Mouse (Mus musculus) MEL (cell line): ENCODE data around the gene Slc16a13. TPM values are rescaled to one million over a fixed set of nuclear protein-coding genes. Genes with fewer than 3 reads are reported as not detected.

Experiments
- DNase-seq: peaks from one replicate; pipeline ENCODE4 v3.0.0; 2011; ENCODE audit warnings: low read depth, low spot score
- H3K27ac ChIP-seq: 2 replicates; pipeline ENCODE4 v1.5.1; 2012; ENCODE audit warnings: low read depth, mild to moderate bottlenecking, control low read depth, low read length, moderate library complexity; ENCODE audit not compliant: control insufficient read depth
- H3K27me3 ChIP-seq, 2 experiments: fragments of 150-350 bp in 1 of 2; sonication (generic) in 1 of 2; 2 replicates each; pipeline ENCODE4 v1.6.1; 2012; ENCODE audit warnings: low read length in 2 of 2, mild to moderate bottlenecking in 2 of 2, improper control_type of control experiment in 1 of 2, moderate library complexity in 1 of 2; ENCODE audit not compliant: insufficient read depth in 2 of 2, control insufficient read depth in 1 of 2
- H3K36me3 ChIP-seq, 2 experiments: 2 replicates each; pipeline ENCODE4 v1.6.1; 2012 to 2014; ENCODE audit warnings: low read length in 2 of 2, improper control_type of control experiment in 1 of 2, inconsistent platforms in 1 of 2, mild to moderate bottlenecking in 1 of 2; ENCODE audit not compliant: insufficient read depth in 2 of 2, control insufficient read depth in 1 of 2
- H3K4me1 ChIP-seq, 2 experiments: fragments of 150-350 bp in 1 of 2; sonication (generic) in 1 of 2; 2 replicates each; pipeline ENCODE4 v1.6.1; 2012; ENCODE audit warnings: low read length in 2 of 2, improper control_type of control experiment in 1 of 2, mild to moderate bottlenecking in 1 of 2; ENCODE audit not compliant: insufficient read depth in 2 of 2, control insufficient read depth in 1 of 2
- H3K4me3 ChIP-seq, 2 experiments: fragments of 150-350 bp in 1 of 2; sonication (generic) in 1 of 2; 2 replicates each; pipeline ENCODE4 v1.5.1; 2012; ENCODE audit warnings: low read depth in 2 of 2, low read length in 2 of 2, mild to moderate bottlenecking in 2 of 2, moderate library complexity in 2 of 2, control low read depth in 1 of 2, improper control_type of control experiment in 1 of 2; ENCODE audit not compliant: control insufficient read depth in 1 of 2, insufficient read depth in 1 of 2
- H3K79me2 ChIP-seq: 2 replicates; pipeline ENCODE4 v1.6.1; 2012; ENCODE audit warnings: mild to moderate bottlenecking, low read length, moderate library complexity; ENCODE audit not compliant: control insufficient read depth, poor library complexity, insufficient read depth
- H3K9ac ChIP-seq: 2 replicates; pipeline ENCODE4 v1.6.1; 2012; ENCODE audit warnings: low read depth, mild to moderate bottlenecking, control low read depth, low read length, moderate library complexity; ENCODE audit not compliant: control insufficient read depth, poor library complexity, severe bottlenecking
- H3K9me3 ChIP-seq: fragments of 150-350 bp; sonication (generic); replicated peaks from 2 replicates; pipeline ENCODE4 v1.6.1; 2012; ENCODE audit warnings: mild to moderate bottlenecking, low read length, improper control_type of control experiment, moderate library complexity; ENCODE audit not compliant: insufficient read depth
- CHD1 ChIP-seq: IDR thresholded peaks from 2 replicates; pipeline ENCODE4 v1.6.1; 2012; ENCODE audit warnings: low read depth, mild to moderate bottlenecking, inconsistent platforms, low read length, improper control_type of control experiment
- CHD2 ChIP-seq: IDR thresholded peaks from 2 replicates; pipeline ENCODE4 v1.6.1; 2011; ENCODE audit warnings: low read length, improper control_type of control experiment
- CTCF ChIP-seq, 3 experiments: IDR thresholded peaks in 2 of 3; conservative IDR thresholded peaks in 1 of 3; 2 replicates each; pipeline ENCODE4 v1.5.1; 2011 to 2012; ENCODE audit warnings: low read length in 3 of 3, low read depth in 2 of 3, mild to moderate bottlenecking in 2 of 3, improper control_type of control experiment in 1 of 3, inconsistent platforms in 1 of 3, mixed read lengths in 1 of 3, moderate library complexity in 1 of 3; ENCODE audit not compliant: control insufficient read depth in 1 of 3, insufficient read depth in 1 of 3, poor library complexity in 1 of 3, severe bottlenecking in 1 of 3
- ELF1 ChIP-seq: IDR thresholded peaks from 2 replicates; pipeline ENCODE4 v1.6.1; 2014; ENCODE audit warnings: low read depth, mild to moderate bottlenecking, inconsistent platforms, low read length, improper control_type of control experiment, moderate library complexity
- HCFC1 ChIP-seq: IDR thresholded peaks from 2 replicates; pipeline ENCODE4 v1.6.1; 2012; ENCODE audit warnings: low read depth, mild to moderate bottlenecking, inconsistent platforms, low read length, improper control_type of control experiment, moderate library complexity
- JUND ChIP-seq: IDR thresholded peaks from 2 replicates; pipeline ENCODE4 v1.6.1; 2011; ENCODE audit warnings: low read depth, mild to moderate bottlenecking, improper control_type of control experiment, low read length
- MAX ChIP-seq: IDR thresholded peaks from 2 replicates; pipeline ENCODE4 v1.6.1; 2011; ENCODE audit warnings: low read length, improper control_type of control experiment
- MEF2A ChIP-seq: IDR thresholded peaks from 2 replicates; pipeline ENCODE4 v1.6.1; 2014; ENCODE audit warnings: low read depth, mild to moderate bottlenecking, inconsistent platforms, low read length, improper control_type of control experiment; ENCODE audit not compliant: poor library complexity, insufficient replicate concordance, severe bottlenecking; ENCODE audit errors: extremely low read depth
- NRF1 ChIP-seq: IDR thresholded peaks from 2 replicates; pipeline ENCODE4 v1.6.1; 2014; ENCODE audit warnings: low read depth, mild to moderate bottlenecking, inconsistent platforms, low read length, improper control_type of control experiment, moderate library complexity; ENCODE audit not compliant: poor library complexity, insufficient read depth, severe bottlenecking
- POLR2A ChIP-seq, 2 experiments: IDR thresholded peaks; 2 replicates each; pipeline ENCODE4 v1.6.1; 2011 to 2012; ENCODE audit warnings: low read length in 2 of 2, mild to moderate bottlenecking in 2 of 2, control low read depth in 1 of 2, improper control_type of control experiment in 1 of 2, low read depth in 1 of 2, moderate library complexity in 1 of 2; ENCODE audit not compliant: control insufficient read depth in 1 of 2, insufficient read depth in 1 of 2, poor library complexity in 1 of 2
- RCOR1 ChIP-seq: IDR thresholded peaks from 2 replicates; pipeline ENCODE4 v1.6.1; 2012; ENCODE audit warnings: low read depth, mild to moderate bottlenecking, inconsistent platforms, low read length, improper control_type of control experiment
- TAL1 ChIP-seq: IDR thresholded peaks from 2 replicates; pipeline ENCODE4 v1.6.1; 2012; ENCODE audit warnings: mild to moderate bottlenecking, inconsistent platforms, low read length, moderate library complexity, mixed read lengths
- TCF12 ChIP-seq: IDR thresholded peaks from 2 replicates; pipeline ENCODE4 v1.6.1; 2014; ENCODE audit warnings: low read depth, mild to moderate bottlenecking, inconsistent platforms, low read length, improper control_type of control experiment, moderate library complexity
- UBTF ChIP-seq: IDR thresholded peaks from 2 replicates; pipeline ENCODE4 v1.6.1; 2012; ENCODE audit warnings: low read depth, mild to moderate bottlenecking, inconsistent platforms, low read length, improper control_type of control experiment, moderate library complexity, borderline replicate concordance; ENCODE audit not compliant: insufficient read depth
- USF1 ChIP-seq: IDR thresholded peaks from 2 replicates; pipeline ENCODE4 v1.6.1; 2014; ENCODE audit warnings: low read depth, mild to moderate bottlenecking, inconsistent platforms, low read length, improper control_type of control experiment, moderate library complexity
- ZC3H11A ChIP-seq: IDR thresholded peaks from 2 replicates; pipeline ENCODE4 v1.6.1; 2012; ENCODE audit warnings: low read depth, mild to moderate bottlenecking, inconsistent platforms, low read length, improper control_type of control experiment
- ZKSCAN1 ChIP-seq: IDR thresholded peaks from 2 replicates; pipeline ENCODE4 v1.6.1; 2012; ENCODE audit warnings: low read depth, mild to moderate bottlenecking, inconsistent platforms, low read length, improper control_type of control experiment, moderate library complexity
- polyA plus RNA-seq, 2 experiments: library from polyadenylated mRNA; stranded (reverse) in 1 of 2; unstranded in 1 of 2; fragments of >175 nt in 1 of 2; fragments of >200 nt in 1 of 2; gene quantifications; 2 replicates each; pipeline versions ENCODE4 v1.2.1 to v1.2.4; 2012; ENCODE audit warnings: low replicate concordance in 2 of 2, low read depth in 1 of 2; ENCODE audit not compliant: insufficient read length in 2 of 2, insufficient read depth in 1 of 2, missing spikeins in 1 of 2
- total RNA-seq: library from RNA; depleted of rRNA; stranded (reverse); fragments of 300-350 nt; gene quantifications from 2 replicates; pipeline ENCODE4 v1.2.3, GENCODE M21; 2012

Gene Slc16a13
- total and polyA plus RNA-seq, 3 experiments, result 4.2 to 7.9 TPM; not detected in 1

DNA sequence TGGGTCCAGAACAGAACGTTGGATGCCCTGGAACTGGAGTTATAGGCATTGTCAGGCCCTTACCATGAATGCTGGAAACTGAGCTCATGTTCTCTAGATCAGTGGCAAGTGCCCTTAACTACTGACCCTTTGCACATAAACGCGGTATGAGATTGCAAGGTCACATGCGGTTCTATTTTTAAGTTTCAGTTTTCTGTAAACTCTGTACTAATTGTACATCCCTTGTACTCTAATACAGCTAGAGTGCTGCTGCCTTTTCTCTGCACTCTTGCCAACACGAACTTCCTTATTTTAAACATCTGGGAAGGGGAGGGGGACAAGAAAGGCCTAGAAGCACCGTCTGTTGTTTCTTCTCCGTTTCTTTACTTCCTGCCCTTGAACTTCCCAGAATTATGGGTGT lies 35.7 kb downstream of the Slc16a13 start:
- Histone ChIP-seq H3K4me3 (no peak overlapping the region), H3K27ac (no peak overlapping the region), H3K9me3 (no peaks in the 10 kb centered on the region), H3K36me3 (0 out of 4 replicates have a peak, but pooled peaks cover 0 to 2% of the 10 kb centered on the region in 2 experiments), H3K27me3 (no peaks in the 10 kb centered on the region), H3K9ac (no peak overlapping the region), H3K4me1 (no peaks in the 10 kb centered on the region), H3K79me2 (no peaks in the 10 kb centered on the region)
- DNase-seq, result peak; percentile 55
- TF ChIP-seq HCFC1, result no peak
- no peak for TF ChIP-seq MEF2A
- TF ChIP-seq POLR2A (IDR thresholded peaks at IDR 0.05; ENCODE audit: control insufficient read depth in 1 of 2, insufficient read depth in 1 of 2, low read depth in 1 of 2, low read length in 2 of 2, poor library complexity in 1 of 2), result no peak
- no peak for TF ChIP-seq CHD1
- TF ChIP-seq RCOR1, result no peak
- no peak for TF ChIP-seq USF1
- no peak for TF ChIP-seq TAL1
- TF ChIP-seq UBTF, result no peak

DNA sequence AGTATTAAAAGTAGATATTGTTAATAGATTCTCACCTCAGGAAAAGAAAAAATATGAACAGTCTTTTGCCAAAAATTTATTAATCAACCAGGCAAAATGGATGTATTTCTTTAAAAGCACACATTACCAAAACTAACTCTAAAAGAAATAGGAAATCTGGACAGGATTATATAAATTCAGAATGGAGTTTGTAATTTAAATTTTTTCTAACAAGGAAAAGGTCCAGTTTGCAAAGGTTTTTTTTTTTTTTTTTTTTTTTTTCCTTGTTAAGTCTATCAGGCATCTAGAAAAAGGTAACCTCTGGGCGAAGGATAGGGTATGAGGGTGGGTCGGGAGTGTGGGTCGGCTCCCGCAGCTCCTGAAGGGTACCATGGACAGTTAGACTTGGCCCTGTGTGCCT lies 40.4 kb downstream of the Slc16a13 start:
- no peak overlapping the region for H3K27ac ChIP-seq
- H3K4me3 ChIP-seq, result no peak overlapping the region
- H3K4me1 ChIP-seq, result no peaks in the 10 kb centered on the region
- no peak overlapping the region for H3K9ac ChIP-seq
- no peaks in the 10 kb centered on the region for H3K79me2 ChIP-seq
- H3K9me3 ChIP-seq, result no peaks in the 10 kb centered on the region
- H3K36me3 ChIP-seq, result 0 out of 4 replicates have a peak, but pooled peaks cover 0 to 2% of the 10 kb centered on the region in 2 experiments
- H3K27me3 ChIP-seq, result no peaks in the 10 kb centered on the region
- no peak for DNase-seq
- TF ChIP-seq HCFC1 (no peak), JUND (no peak), NRF1 (no peak), CHD2 (no peak), MAX (no peak), ZC3H11A (no peak), TCF12 (no peak), ELF1 (no peak), ZKSCAN1 (no peak), CTCF (IDR thresholded peaks at IDR 0.05 in 2 of 3, conservative IDR thresholded peaks at IDR 0.05 in 1 of 3; ENCODE audit: control insufficient read depth in 1 of 3, insufficient read depth in 1 of 3, low read depth in 2 of 3, low read length in 3 of 3, poor library complexity in 1 of 3, severe bottlenecking in 1 of 3) (no peak)
